Mouse (Mus musculus): ENCODE data around the gene Ccni.

Gene Ccni

GRCm38 (mm10) chr5:93135368-93136107 is 70.8 kb downstream of the Ccni start:
- DNase-seq: no peak

DNA sequence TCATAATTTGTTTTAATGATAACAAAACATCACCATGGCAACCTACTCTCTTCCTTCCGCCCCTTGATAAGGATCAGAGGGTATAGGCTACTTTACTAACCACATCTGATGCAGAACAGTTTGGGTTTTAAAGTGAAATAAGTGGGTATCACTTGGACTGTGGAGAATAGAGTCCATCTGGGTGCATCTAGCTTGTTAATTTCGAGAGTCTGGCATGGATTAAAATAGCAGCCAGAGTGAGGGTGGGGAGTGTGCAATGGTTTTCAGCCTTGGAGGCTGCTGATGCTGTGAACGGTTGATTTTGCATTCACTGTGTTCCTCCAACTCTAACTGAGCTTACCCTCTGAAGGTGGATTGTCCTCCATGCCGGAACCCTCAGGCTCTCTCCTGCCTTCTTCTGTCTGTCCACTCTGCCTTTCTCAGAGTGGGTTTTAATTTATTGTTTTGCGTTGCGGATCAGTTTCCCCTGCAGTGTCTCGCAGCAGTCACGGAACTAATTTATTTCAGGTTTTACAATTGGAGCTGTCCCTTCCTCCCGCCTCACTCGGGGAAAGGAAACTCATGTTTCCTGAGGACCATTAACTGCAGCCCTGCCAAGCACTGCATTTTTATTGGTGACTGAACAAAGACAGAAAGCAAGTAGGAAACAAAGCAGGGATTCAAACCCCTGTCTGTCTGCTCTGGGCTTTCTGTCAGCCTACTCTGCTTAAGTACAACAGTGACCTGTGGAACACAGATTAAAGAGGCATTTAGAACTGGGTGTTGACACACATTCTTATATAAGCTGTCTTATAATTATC is 72.7 kb downstream of the Ccni start:
- DNase-seq: no peak

Measured in right cerebral cortex, postnatal 14 days (tissue).